17 mouse cellular contexts compared by ENCODE assay signal in genomic region chr1:106024778-106025177, GRCm38 (mm10). TPM values are rescaled to one million over a fixed set of nuclear protein-coding genes. Genes with fewer than 3 reads are reported as not detected.
A peak's percentile ranks its signal among the peaks of the same experiment; 100 is the strongest.
DNase-seq lines count a peak whose midpoint lies in the region; TF ChIP-seq lines count a peak whose summit lies in the region.
"Had no signal": no experiment of that assay in that cellular context is flagged by ENCODE, and none has a peak within 500 bp of the region (broad histone marks: within the 10 kb centered on the region; RNA-seq: fewer than 3 reads in every experiment).

No protein-coding gene starts in this region.

- WGBS in thymus, adult 2 months = 98% methylated on average over 3 of the region's 3 CpGs

- TF ChIP-seq EP300 in MEL (IDR thresholded peaks at IDR 0.05; ENCODE audit: low read depth in 1 of 2, low read length in 2 of 2) = peak; percentile 63 to 87; a peak in 3 of 4 replicates

- TF ChIP-seq CTCF in MEL (IDR thresholded peaks at IDR 0.05 in 2 of 3, conservative IDR thresholded peaks at IDR 0.05 in 1 of 3; ENCODE audit: control insufficient read depth in 1 of 3, insufficient read depth in 1 of 3, low read depth in 2 of 3, low read length in 3 of 3, poor library complexity in 1 of 3, severe bottlenecking in 1 of 3) = no peak
- no peak for TF ChIP-seq CTCF in thymus, adult 2 months (IDR thresholded peaks at IDR 0.05; ENCODE audit: borderline replicate concordance, control insufficient read depth, extremely low read depth, insufficient read depth, low read length, poor library complexity)

- no peaks in the 10 kb centered on the region for H3K9me3 ChIP-seq in MEL (replicated peaks; ENCODE audit: insufficient read depth, low read length)
- H3K9me3 ChIP-seq: G1E had no signal

- no peak for TF ChIP-seq POLR2A in MEL (IDR thresholded peaks at IDR 0.05; ENCODE audit: control insufficient read depth in 1 of 2, insufficient read depth in 1 of 2, low read depth in 1 of 2, low read length in 2 of 2, poor library complexity in 1 of 2)
- no peak for TF ChIP-seq POLR2A in thymus, adult 2 months (IDR thresholded peaks at IDR 0.05; ENCODE audit: control insufficient read depth, extremely low read depth, insufficient read depth, low read length, poor library complexity)

- DNase-seq in MEL (ENCODE audit: low read depth, low spot score) = no peak
- no peak for DNase-seq in thymus, adult 2 months
- DNase-seq: adrenal gland, adult 2 months; adrenal gland, adult 8-10 months; adrenal gland, postnatal 10 days; adrenal gland, postnatal 14 days; adrenal gland, postnatal 25 days; adrenal gland, postnatal 36 days; B cell, adult 2 months; cerebellum, adult 11 months; cerebellum, adult 11-12 months; cerebellum, adult 18-20 months; cerebellum, adult 2 months; cerebellum, adult 8-10 months had no signal

- no peak overlapping the region for H3K4me3 ChIP-seq in MEL (ENCODE audit: control insufficient read depth in 1 of 2, insufficient read depth in 1 of 2, low read depth in 2 of 2, low read length in 2 of 2)
- no peak overlapping the region for H3K4me3 ChIP-seq in thymus, adult 2 months (ENCODE audit: control insufficient read depth, insufficient read depth, low read length)

- TF ChIP-seq RAD21 in MEL (IDR thresholded peaks at IDR 0.05; ENCODE audit: low read depth, low read length) = no peak

- no peaks in the 10 kb centered on the region for H3K27me3 ChIP-seq in MEL (ENCODE audit: control insufficient read depth in 1 of 2, insufficient read depth in 2 of 2, low read length in 2 of 2)
- H3K27me3 ChIP-seq in thymus, adult 2 months (ENCODE audit: control insufficient read depth, insufficient read depth, low read length) = no peaks in the 10 kb centered on the region
- H3K27me3 ChIP-seq: CH12.LX, Patski had no signal

- peaks cover 23 to 28% of the 10 kb centered on the region in 2 experiments for H3K4me1 ChIP-seq in MEL (ENCODE audit: control insufficient read depth in 1 of 2, insufficient read depth in 2 of 2, low read length in 2 of 2)
- H3K4me1 ChIP-seq in thymus, adult 2 months (replicated peaks; ENCODE audit: control insufficient read depth, insufficient read depth, low read length) = 0 out of 2 replicates have a peak, but pooled peaks cover 4% of the 10 kb centered on the region

- H3K36me3 ChIP-seq in MEL (ENCODE audit: control insufficient read depth in 1 of 2, insufficient read depth in 2 of 2, low read length in 2 of 2) = peaks cover 16 to 34% of the 10 kb centered on the region in 2 experiments
- peaks cover 39% of the 10 kb centered on the region for H3K36me3 ChIP-seq in thymus, adult 2 months (ENCODE audit: control insufficient read depth, insufficient read depth, low read length)

- peak overlapping the region; percentile 46 for H3K27ac ChIP-seq in MEL (ENCODE audit: control insufficient read depth, low read depth, low read length)
- no peak overlapping the region for H3K27ac ChIP-seq in thymus, adult 2 months (ENCODE audit: control insufficient read depth, insufficient read depth, low read length)

- H3K79me2 ChIP-seq in MEL (ENCODE audit: control insufficient read depth, insufficient read depth, low read length, poor library complexity) = no peaks in the 10 kb centered on the region

- H3K9ac ChIP-seq in MEL (ENCODE audit: control insufficient read depth, low read depth, low read length, poor library complexity, severe bottlenecking) = no peak overlapping the region

TF ChIP-seq in MEL, 35 proteins besides CTCF, POLR2A, EP300 and RAD21:
- TF ChIP-seq NRF1 (IDR thresholded peaks at IDR 0.05; ENCODE audit: insufficient read depth, low read depth, low read length, poor library complexity, severe bottlenecking) (no peak), ETS1 (IDR thresholded peaks at IDR 0.05; ENCODE audit: low read depth, low read length) (peak; percentile 39; the same call in 1 of the 2 replicates), SIN3A (IDR thresholded peaks at IDR 0.05; ENCODE audit: low read length) (0 out of 2 replicates have a peak, but pooled peaks have one; percentile 4), E2F4 (IDR thresholded peaks at IDR 0.05; ENCODE audit: borderline replicate concordance, low read depth, low read length) (0 out of 2 replicates have a peak, but pooled peaks have one; percentile 46), ELF1 (IDR thresholded peaks at IDR 0.05; ENCODE audit: low read depth, low read length) (no peak), GATA1 (IDR thresholded peaks at IDR 0.05; ENCODE audit: low read depth, low read length) (peak; percentile 82), TCF12 (IDR thresholded peaks at IDR 0.05; ENCODE audit: low read depth, low read length) (0 out of 2 replicates have a peak, but pooled peaks have one; percentile 15), POLR2AphosphoS5 (IDR thresholded peaks at IDR 0.05; ENCODE audit: borderline replicate concordance, low read depth, low read length) (no peak), MAX (IDR thresholded peaks at IDR 0.05; ENCODE audit: low read length) (no peak), ZMIZ1 (IDR thresholded peaks at IDR 0.05; ENCODE audit: low read depth, low read length) (no peak), USF2 (IDR thresholded peaks at IDR 0.05; ENCODE audit: borderline replicate concordance in 1 of 2, insufficient read depth in 1 of 2, low read depth in 1 of 2, low read length in 2 of 2) (no peak), MAZ (IDR thresholded peaks at IDR 0.05; ENCODE audit: low read depth, low read length) (peak; percentile 34; the same call in 1 of the 2 replicates), ZNF384 (IDR thresholded peaks at IDR 0.05; ENCODE audit: low read depth, low read length) (peak; percentile 47; the same call in 1 of the 2 replicates), POLR2AphosphoS2 (IDR thresholded peaks at IDR 0.05; ENCODE audit: low read length) (no peak), MEF2A (IDR thresholded peaks at IDR 0.05; ENCODE audit: extremely low read depth, insufficient replicate concordance, low read depth, low read length, poor library complexity, severe bottlenecking) (no peak)
TF ChIP-seq in MEL: peak in this region for 7.

RNA-seq across cellular contexts. Expression of gene Zcchc2, which starts 34.6 kb away (rescaled TPM):
- 10.3 and 10.5 TPM in 2 replicates for total RNA-seq in MEL (2012; rRNA removed)
- 10 to 100 TPM; 19.1 to 25.0 TPM for polyA plus RNA-seq in MEL (2012; ENCODE audit: insufficient read depth in 1 of 2, insufficient read length in 2 of 2, low read depth in 1 of 2, low replicate concordance in 2 of 2, missing spikeins in 1 of 2)
- 36.5 and 38.2 TPM in 2 replicates for polyA plus RNA-seq in thymus, adult 2 months (2012; rRNA removed)
